Mouse (Mus musculus): Measurements from ENCODE around the gene Ltv1. TPM values are rescaled to one million over a fixed set of nuclear protein-coding genes. Genes with fewer than 3 reads are reported as not detected.
A peak's percentile ranks its signal among the peaks of the same experiment; 100 is the strongest.

The Ltv1 gene
- 10 to 100 TPM; 20.4 to 22.4 TPM for total RNA-seq (2021)

- DNase-seq (ENCODE audit: extremely low spot score in 1 of 2, low spot score in 1 of 2): peak; percentile 89 to 94
Measured at GRCm38 (mm10) chr10:13192731-13193351, at the start of gene Ltv1. Gene Ltv1 (minus strand): TSS chr10:13193168.

GRCm38 (mm10) chr10:13240431-13240830, 47.5 kb upstream of the Ltv1 start:
- no peak for DNase-seq (ENCODE audit: extremely low spot score in 1 of 2, low spot score in 1 of 2)

- DNase-seq (ENCODE audit: extremely low spot score in 1 of 2, low spot score in 1 of 2): no peak
Measured at GRCm38 (mm10) chr10:13238188-13238587, 45.2 kb upstream of the Ltv1 start.

- no peak for DNase-seq (ENCODE audit: extremely low spot score in 1 of 2, low spot score in 1 of 2)
Measured at GRCm38 (mm10) chr10:13236866-13237265, 43.9 kb upstream of the Ltv1 start.

DNA sequence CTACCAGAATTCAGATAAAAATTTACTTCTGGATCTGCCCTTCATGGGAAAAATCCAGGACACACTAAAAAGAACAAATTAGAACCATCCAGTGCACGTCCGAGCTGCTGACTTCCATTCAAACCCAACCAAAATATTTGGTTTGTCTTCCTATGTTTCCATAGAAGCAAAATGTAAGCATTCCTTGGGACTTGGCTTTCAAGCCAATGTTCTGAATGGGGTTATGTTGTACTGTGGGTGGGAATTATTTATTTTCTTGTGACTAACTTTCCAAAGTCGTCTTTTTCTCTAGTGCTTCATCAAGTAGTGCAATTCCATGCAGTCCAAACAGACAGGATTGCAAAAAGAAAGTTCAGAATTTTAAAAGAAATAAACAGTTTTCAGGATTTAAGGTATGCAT, 41.5 kb upstream of the Ltv1 start:
- no peak for DNase-seq (ENCODE audit: extremely low spot score in 1 of 2, low spot score in 1 of 2)

DNA sequence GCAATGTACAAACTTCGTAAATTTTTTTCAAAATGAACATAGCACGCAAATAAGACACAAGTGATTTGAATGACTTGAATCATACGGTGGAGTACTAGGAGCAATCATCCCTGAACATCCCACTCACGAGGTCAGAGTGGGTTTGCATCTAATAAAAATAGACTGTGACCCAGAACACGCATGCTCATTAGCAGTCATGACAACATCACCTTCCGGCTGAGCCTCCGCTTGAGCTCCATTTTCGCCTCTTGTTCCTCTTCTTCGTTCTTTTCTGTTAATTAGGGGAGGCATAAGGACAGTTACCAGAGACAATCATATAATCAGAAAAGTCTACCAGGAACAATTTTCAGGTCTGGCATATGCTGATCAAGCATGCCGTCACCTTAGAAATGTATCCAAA, 41.0 kb upstream of the Ltv1 start:
- no peak for DNase-seq (ENCODE audit: extremely low spot score in 1 of 2, low spot score in 1 of 2)

- no peak for DNase-seq (ENCODE audit: extremely low spot score in 1 of 2, low spot score in 1 of 2)
Measured at GRCm38 (mm10) chr10:13233143-13233622, 40.2 kb upstream of the Ltv1 start.

- DNase-seq (ENCODE audit: extremely low spot score in 1 of 2, low spot score in 1 of 2): no peak
Measured at GRCm38 (mm10) chr10:13232443-13233142, 39.6 kb upstream of the Ltv1 start.

DNA sequence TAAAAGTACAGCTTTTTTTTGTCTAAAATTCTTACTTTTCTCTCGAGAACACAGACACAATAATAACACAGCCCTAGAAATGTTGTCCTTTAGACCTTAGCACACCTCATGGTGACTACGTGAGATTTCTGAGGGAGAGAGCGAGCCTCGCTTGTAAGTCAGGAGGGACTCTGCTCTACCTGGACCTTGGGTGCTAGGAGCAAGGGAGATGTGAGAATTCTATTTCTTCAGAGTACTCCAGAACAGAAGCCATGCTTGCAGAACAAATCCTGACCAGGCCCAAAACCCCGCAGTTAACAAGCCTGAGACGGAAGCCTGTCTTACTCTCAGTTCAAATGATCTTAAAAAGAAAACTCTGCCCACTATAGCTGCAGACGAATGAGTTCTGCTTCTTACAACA, 37.7 kb upstream of the Ltv1 start:
- no peak for DNase-seq (ENCODE audit: extremely low spot score in 1 of 2, low spot score in 1 of 2)

DNA sequence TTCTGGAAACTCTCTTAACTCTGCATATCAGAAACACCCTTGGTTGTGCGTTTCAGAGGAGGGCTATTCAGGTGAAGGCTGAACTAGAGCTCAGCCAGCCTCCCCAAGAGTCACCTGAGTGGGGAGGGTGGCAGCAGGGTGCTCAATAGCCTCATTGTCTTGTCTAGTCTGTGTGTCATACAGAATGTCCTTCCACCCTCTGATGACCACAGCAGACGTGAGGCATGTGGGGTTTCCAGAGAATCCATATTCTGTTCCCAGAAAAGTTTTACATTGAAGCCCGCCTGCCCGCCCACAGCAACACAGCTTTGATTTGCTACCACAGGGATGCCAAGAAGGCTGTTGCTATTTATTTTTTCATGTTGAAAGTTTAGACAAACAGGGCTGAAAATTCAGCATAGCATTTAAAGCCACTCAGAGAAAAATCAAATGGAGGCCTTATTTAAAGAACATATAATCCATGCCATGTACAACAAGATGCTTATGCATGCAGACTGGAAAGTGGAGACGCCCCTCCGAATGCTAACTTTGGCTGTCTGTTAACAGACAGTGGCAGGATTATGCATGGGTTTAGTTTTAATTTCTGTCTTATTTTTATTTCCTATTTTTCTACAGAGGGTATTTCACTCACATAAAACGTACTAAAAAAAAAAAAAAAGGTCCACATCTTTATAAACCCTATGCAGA, 32.6 kb upstream of the Ltv1 start:
- DNase-seq (ENCODE audit: extremely low spot score in 1 of 2, low spot score in 1 of 2): no peak

- no peak for DNase-seq (ENCODE audit: extremely low spot score in 1 of 2, low spot score in 1 of 2)
Measured at GRCm38 (mm10) chr10:13222135-13222534, 29.2 kb upstream of the Ltv1 start.

DNA sequence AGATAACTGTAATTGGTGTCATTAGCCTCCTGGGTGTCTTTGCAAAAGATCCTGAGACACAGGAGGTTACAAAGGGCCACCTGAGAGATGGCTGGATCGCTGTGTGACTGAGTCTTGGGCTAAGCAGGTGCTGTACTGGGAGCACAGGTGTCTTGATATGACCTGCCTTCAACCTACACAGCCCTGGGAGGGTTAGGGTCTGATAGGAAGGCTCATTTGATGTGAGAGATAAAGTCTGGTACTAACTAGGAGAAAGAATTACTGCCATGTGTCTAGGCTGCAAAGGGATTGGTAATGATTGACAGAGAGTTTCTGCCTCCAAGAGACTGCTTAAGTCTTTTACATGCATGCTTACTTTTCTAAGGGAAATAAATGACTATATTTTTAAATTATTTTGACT, 27.1 kb upstream of the Ltv1 start:
- no peak for DNase-seq (ENCODE audit: extremely low spot score in 1 of 2, low spot score in 1 of 2)

DNA sequence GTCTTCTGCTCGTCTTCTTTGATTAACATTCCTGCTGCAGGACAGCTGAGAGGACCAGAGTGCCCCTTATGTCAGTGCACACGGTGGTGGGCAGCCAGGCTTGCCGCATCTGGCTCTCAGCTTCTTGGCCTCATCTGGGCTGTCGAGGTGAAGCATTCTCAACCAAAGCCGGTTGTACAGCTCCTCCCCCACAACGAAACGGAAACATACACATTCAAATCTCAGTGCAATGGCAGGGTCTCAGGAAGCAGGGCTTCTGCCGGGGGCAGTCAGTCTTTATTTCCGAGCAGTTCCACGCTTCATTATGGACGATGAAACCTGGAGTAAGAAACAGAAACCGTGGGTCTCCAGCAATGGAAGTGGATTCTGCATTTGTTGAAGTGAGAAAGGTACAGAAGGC, 21.0 kb upstream of the Ltv1 start:
- DNase-seq (ENCODE audit: extremely low spot score in 1 of 2, low spot score in 1 of 2): no peak

DNA sequence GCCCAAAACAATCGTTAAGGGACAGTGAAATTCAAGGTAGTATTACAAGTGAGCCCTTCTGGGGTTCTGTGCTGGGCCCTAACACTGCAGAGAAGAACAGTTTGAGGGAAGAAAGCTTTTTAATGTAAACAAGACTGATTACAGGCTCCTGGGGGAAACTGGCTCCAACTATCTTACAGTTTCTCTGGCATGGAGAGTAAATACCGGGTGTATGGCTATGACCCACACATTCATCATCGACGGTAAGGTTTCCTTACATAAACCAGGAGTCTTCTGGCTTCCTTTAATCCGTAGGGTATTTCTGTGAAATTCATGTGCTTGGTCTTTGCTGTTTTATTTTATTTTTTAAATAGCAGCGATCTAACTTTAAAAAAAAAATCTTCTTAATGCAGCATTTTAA, 19.9 kb upstream of the Ltv1 start:
- no peak for DNase-seq (ENCODE audit: extremely low spot score in 1 of 2, low spot score in 1 of 2)

DNA sequence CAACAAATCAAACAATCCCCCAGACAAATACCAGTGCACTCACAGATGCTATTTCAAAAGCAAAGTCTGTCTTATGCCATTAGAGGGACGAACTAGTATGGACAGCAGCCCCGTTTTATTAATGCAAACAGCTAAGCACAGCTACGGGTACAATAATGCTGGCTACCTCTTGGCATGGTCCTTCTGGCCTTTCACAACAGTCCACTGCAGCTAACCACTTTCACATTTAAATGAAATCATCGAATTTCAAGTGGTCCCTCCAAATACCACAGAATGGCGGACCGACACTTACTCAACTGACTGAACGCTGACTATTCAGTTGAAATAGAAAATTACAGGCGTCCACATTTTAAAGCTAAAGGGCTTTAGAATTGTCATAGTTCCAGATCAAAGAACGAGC, 19.4 kb upstream of the Ltv1 start:
- DNase-seq (ENCODE audit: extremely low spot score in 1 of 2, low spot score in 1 of 2): no peak

GRCm38 (mm10) chr10:13209930-13210637, 17.1 kb upstream of the Ltv1 start:
- no peak for DNase-seq (ENCODE audit: extremely low spot score in 1 of 2, low spot score in 1 of 2)

GRCm38 (mm10) chr10:13209506-13209905, 16.5 kb upstream of the Ltv1 start:
- DNase-seq (ENCODE audit: extremely low spot score in 1 of 2, low spot score in 1 of 2): no peak

DNA sequence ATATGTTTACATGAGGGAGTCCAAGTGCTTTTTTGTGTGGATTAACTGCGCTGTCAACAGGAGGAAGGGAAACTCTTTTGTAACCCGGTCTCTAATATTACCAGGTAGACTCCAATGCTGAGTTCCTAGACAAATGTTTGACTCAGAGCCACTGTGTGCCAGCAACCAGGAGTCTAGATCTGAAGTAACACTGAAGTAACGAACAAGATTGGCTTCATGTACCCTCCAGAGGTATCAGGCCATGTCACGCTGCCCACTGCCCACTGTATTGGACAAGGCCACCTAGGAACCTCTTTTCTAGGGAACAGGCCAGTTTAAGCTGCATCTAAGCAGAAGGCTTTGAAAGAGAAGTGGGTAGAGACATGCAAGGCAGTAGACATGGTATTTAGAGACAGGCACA, 16.1 kb upstream of the Ltv1 start:
- no peak for DNase-seq (ENCODE audit: extremely low spot score in 1 of 2, low spot score in 1 of 2)

DNA sequence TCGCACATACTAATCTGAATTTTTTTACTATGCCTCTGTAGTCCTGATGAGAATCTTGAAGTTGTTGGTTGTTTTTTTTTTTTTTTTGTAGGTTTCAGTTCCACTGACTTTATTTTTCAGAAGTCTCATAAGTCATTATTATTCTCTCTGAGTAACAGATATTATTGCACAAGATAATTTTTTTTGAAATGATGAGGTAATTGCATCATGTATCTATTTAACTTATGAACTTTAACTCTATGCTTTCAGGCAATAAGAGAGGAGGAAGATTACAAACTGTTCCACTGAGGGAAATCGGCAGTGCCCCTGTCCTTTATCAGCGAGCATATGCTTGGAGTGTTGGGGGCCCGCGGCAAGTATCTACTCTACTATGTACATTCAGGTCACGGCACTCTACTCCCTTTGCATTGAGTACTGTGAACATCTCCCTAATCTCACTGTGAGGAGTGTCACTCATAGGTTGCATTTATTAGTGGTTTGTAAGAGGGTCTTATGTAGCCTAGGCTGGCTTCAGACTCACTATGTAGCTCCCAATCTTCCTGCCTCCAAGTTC, 8.8 kb upstream of the Ltv1 start:
- DNase-seq (ENCODE audit: extremely low spot score in 1 of 2, low spot score in 1 of 2): no peak

GRCm38 (mm10) chr10:13200862-13201261, 7.9 kb upstream of the Ltv1 start:
- no peak for DNase-seq (ENCODE audit: extremely low spot score in 1 of 2, low spot score in 1 of 2)

DNA sequence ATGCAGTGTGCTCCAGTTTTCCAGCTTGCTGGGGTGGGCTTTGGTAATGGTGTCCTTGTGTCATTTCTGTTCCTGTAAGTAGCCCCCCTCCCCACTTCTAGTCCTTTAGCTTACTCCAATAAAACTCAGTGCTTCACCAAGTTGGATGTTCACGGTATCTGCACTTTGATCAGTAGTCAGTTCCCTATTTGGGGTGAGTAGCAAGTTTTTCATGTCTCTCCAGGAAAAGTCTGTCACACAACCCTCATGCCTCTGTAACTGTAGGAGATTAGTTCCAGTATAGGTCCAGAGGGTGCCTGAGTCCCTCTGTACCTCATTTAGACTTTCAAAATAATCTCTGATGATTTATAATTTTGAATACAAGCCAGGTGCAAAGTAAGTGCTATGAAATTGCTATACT, 6.3 kb upstream of the Ltv1 start:
- no peak for DNase-seq (ENCODE audit: extremely low spot score in 1 of 2, low spot score in 1 of 2)

All from layer of hippocampus, postnatal 25 days (tissue).